Mouse (Mus musculus) adrenal gland, postnatal 10 days (tissue): ENCODE results near the gene Hc. TPM values are rescaled to one million over a fixed set of nuclear protein-coding genes. Genes with fewer than 3 reads are reported as not detected.
A peak's percentile ranks its signal among the peaks of the same experiment; 100 is the strongest.

Experiments
- DNase-seq: peaks from one replicate; pipeline ENCODE4 v3.0.0; 2021; ENCODE audit warnings: mixed read lengths
- total RNA-seq, 2 experiments: library from RNA; stranded (reverse); gene quantifications; 2 replicates each; pipeline ENCODE4 v1.2.3; 2021

The Hc gene
- total RNA-seq, 2 experiments from 2014 or later = 36.3 to 64.6 TPM

GRCm38 (mm10) chr2:34953547-34954116 is 107.6 kb downstream of the Hc start:
- no peak for DNase-seq

- DNase-seq = no peak
Observed at GRCm38 (mm10) chr2:34953018-34953417, 108.2 kb downstream of the Hc start.

DNA sequence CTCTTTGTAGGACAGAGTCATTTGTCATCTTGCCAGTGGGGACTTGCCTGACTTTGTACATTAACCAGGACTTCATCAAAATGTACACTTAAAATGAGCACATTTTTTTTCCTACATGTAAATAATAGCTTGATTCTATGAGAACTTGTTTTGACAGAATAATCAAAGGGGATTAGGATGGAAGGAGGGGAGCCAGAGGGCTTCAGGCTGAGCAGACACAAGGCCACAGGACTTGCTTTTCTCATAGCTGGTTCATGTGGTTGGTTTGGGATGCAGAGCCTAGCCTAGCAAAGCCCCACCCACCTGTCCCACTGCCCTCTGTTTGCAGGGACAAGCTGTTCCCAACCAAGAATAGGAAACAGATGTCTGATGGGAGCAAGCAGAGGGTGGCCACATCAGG is 109.8 kb downstream of the Hc start:
- DNase-seq = no peak

DNA sequence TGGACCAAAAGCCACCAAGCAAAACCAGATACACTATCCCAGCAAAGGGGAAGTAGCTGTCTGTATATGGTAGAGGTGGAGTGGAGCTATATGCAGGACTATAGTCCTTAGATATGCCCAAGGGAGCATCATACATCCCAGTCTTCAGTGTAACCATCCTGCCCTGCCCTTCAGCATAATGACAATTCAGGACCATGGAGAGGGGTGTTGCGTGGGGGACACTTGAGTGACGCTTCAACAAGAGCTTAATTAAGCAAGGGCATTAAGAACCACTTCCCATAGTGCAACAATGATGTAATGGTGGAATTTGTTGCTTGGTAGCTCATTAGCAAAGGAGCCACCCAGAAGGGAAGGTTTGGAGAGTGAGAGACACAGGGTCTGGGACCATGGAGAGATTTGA is 112.6 kb downstream of the Hc start:
- no peak for DNase-seq

DNA sequence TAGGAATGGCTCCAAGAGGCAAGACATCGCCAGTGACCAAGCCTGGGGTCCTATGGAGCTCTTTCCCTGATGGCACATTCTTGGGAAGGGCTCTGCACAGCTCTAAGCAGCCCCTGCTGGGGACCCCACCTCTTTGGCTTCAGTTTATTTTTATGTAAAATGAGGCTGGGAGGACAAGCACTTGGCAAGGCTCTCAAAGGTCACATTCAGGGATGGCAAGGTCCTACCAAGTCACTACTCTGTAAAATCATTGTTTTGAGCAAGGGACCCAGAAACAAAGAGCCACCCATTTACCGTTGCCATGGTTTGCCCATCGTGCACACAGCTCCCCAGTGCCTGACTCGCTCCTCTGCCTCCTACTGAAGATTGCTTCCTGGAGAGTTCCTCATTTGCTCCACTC is 115.2 kb downstream of the Hc start:
- DNase-seq = no peak

DNA sequence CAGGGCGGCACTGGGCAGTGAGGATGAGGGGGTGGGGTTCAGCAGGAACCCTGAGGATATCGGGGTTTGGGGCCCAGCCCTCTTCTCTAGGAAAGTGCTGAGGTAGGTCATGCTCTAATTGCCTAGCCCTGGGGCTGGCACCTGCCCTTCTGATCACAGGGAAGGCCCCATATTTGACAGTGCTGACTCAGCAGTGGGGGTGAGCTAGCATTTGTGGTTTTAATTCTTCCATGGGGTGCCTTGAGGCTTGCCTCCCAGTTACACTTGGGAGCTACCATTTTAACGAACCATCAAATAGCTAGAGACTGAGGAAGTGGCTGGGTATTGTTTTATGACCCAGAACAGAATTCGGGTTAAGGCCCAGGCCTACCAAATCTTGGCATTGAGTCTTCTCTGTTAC is 115.7 kb downstream of the Hc start:
- no peak for DNase-seq

GRCm38 (mm10) chr2:34944761-34945160 is 116.5 kb downstream of the Hc start:
- peak; percentile 54 for DNase-seq

- no peak for DNase-seq
Observed at GRCm38 (mm10) chr2:34943556-34944120, 117.6 kb downstream of the Hc start.

DNA sequence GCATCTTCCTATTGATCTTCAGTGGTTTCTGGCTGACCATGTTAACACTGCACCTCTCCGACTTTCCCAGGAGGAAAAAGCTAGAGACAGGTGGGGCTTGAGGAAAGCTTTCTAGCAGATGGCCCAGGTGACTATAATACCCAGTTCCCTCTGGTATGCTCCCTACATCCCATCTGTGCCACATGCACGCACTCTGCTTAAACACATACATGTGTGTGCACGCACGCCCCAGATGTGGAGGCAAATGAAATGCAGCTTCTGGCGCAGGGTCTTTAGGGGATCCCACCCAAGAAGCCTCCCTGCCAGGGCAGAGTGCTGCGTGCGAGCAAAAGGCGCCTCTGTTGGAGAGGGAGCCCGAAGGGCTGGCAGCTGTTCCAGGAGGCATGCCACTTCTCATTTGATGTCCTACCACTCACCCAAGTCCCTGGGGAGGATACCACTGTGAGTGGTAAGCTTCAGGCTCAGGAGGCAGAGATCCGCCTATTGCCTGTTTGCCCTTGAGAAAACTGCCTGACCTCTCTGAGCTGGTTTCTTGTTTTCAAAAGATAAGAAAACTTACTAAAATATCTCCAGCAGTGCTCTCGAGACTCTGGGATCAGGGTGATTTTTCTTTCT is 120.1 kb downstream of the Hc start:
- DNase-seq = no peak

- DNase-seq = no peak
Observed at GRCm38 (mm10) chr2:34940246-34940645, 121.0 kb downstream of the Hc start.

- peak; percentile 73 for DNase-seq
Observed at GRCm38 (mm10) chr2:34938269-34939208, 122.7 kb downstream of the Hc start.

DNA sequence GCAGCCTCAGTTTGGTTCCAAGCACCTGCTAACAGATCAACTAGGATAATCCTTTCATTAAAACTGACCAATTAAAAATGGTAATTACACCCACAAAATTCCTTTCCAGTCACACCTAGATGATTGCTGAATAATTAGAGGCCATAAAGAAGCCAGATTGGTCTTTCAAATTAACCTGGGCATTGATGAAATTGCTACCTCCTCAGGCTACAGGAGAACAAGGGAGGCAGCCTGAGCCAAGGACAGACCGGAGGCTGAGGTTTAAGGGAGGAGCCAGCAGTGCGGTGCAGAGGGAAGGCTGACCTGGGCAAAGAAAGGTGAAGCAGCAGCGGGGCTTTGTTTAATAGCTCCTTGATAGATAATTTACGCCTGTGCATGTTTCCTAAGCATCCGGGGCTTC is 123.8 kb downstream of the Hc start:
- DNase-seq = no peak

Other genes with a start within 250 kb of the Hc start
- 10 to 100 TPM; 70.6 to 71.2 TPM for gene Fbxw2, start 235.1 kb downstream of the Hc start, total RNA-seq
- not detected for gene Gm34653, start 228.4 kb downstream of the Hc start, total RNA-seq
- 10 to 100 TPM in 1 of 2 experiments, 1 to 10 TPM in 1; 4.1 to 11.1 TPM for gene Cutal, start 187.0 kb downstream of the Hc start, total RNA-seq
- gene Psmd5, start 186.5 kb downstream of the Hc start, total RNA-seq = 10 to 100 TPM; 29.7 to 38.5 TPM
- gene Phf19, start 147.4 kb downstream of the Hc start, total RNA-seq = 1 to 10 TPM; 5.8 to 7.6 TPM
- gene Traf1, start 99.7 kb downstream of the Hc start, total RNA-seq = 1 to 10 TPM; 3.5 to 3.7 TPM
- gene AI182371, start 40.1 kb upstream of the Hc start, total RNA-seq = 10 to 100 TPM; 18.0 to 41.6 TPM
- 10 to 100 TPM; 12.6 to 22.7 TPM for gene Cntrl, start 48.1 kb upstream of the Hc start, total RNA-seq
- 100 to 1,000 TPM; 172 to 185 TPM for gene Rab14, start 139.7 kb upstream of the Hc start, total RNA-seq
- 100 to 1,000 TPM; 161 to 192 TPM for gene Gsn, start 194.9 kb upstream of the Hc start, total RNA-seq